Mouse (Mus musculus): Measurements from ENCODE around the gene Ghrl.
"Not testable (repeated sequence)": the region's sequence is repeated elsewhere in the genome, so short reads cannot be mapped to it uniquely, and the experiment has no call there.

The Ghrl gene

DNA sequence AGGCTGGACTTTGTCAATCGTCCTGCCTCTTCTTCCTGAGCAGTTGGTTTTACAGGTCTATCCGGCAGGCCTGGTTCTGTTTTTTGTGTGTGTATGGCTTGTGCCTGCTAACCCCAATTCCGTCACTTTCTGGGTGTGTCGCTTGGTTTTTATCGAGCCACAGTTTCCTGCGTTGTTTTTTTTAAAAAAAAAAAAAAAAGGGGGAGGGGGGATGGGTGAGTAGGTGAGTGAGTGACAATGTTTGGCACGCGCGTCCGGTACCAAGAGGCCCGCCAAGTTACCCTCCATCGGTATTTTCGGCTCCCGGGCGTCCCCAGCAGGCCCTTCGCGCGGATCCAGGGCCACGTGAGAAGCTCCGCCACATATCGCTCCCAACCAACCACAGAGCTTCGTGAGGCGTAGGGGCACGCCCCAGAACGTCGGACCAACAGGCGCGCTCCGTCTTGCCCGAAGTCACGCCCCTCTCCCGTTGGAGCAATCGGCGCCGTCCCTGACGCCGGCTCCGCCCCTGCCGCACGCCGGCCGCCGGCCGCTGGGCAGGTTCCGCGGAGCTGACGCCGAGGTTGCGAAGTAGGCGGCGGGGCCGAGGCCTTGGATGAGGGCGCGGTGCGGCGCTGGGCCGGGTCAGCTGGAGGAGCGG, 23.0 kb downstream of the Ghrl start, which contains the start of gene Tatdn2:
Tatdn2 (plus strand) TSS at position 469 of the 640 bp plus-strand sequence.
- DNase-seq, result peak; percentile 94 to 96

DNA sequence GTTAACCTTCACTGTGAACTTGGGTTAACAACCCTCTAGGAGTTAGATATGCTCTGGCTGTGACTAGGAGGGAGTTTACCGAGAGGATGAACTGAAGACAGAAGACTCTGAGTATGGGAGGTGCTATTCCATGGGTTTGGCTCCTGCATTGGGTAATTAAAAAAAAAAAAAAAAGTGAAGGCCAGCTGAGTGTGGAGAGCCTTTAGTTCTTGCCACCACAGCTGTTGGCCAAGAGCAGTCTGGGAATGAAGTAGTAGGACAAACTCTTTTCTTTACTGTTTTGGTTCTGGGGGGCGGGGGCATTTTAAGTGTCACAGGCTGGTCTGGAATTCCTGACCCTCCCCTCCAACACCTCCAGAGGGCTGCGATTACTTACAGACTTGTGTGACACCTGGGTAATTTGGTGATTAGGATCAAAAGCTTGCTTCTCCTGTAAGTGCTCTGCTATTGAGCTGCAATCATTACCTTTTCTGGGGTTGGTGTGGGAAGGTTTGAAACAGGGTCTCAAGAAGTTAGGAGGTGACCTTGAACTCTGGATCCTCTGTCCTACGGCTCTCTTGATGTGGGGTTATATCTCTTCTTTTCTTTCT, 23.8 kb downstream of the Ghrl start:
- no peak for DNase-seq

- no peak for DNase-seq
Measured at GRCm38 (mm10) chr6:113695203-113695602, 24.5 kb downstream of the Ghrl start.

DNA sequence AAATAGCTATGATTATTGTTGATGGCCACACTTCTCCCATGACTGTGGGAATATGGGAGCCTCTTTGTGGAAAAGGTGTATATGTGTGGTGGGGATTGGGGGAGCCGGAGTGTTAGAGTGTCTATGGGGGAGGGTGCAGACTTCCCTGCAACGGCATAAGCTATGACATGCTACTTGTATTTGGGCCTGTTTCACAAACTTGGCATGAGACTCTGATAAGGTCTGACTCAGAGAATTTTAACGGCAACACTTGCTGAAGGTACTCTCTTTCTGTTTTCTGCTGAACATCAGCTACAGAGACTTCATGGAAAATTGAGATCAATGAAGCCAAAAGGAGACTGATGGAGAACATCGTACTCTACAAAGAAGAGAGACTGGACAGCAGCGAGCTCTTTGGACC, 26.3 kb downstream of the Ghrl start:
- no peak for DNase-seq

GRCm38 (mm10) chr6:113692661-113693133, 27.0 kb downstream of the Ghrl start:
- no peak for DNase-seq

- DNase-seq, result no peak
Measured at GRCm38 (mm10) chr6:113691084-113691462, 28.6 kb downstream of the Ghrl start.

DNA sequence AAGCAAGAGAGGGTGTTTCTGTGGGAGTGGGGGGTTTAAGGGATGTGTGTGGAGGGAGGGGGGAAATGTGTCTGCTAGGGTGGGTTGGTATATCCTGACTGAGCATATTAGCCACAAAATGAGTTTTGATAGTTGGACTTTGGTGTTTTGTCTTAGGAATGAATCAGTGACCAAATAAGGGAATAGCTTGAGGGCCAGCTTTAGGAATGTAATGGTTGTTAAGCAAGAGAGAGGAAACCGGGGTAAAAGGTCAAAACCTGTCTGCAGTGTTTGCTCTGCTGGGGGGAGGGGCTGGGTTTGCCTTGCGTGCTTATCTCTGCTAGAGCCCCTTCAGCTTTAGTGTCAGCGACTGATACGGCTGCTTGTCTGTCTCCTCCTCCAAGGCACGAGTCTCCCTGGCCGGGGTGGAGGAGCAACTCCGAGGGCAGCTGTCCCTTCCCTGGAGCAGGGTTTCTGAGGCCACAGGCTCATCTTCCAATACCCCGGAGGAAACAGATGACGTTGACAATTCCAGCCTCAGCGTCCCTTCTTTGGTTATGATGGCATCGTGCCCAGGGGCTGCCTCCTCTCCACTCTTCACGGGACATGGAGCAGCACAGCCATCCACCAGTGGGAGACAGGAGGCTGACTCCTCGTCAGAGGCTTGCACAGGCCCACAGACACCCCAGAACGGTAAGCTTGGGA, 29.1 kb downstream of the Ghrl start:
- no peak for DNase-seq

- no peak for DNase-seq
Measured at GRCm38 (mm10) chr6:113690008-113690399, 29.7 kb downstream of the Ghrl start.

GRCm38 (mm10) chr6:113686551-113687125, 33.0 kb downstream of the Ghrl start:
- peak; percentile 72 to 82 for DNase-seq

DNA sequence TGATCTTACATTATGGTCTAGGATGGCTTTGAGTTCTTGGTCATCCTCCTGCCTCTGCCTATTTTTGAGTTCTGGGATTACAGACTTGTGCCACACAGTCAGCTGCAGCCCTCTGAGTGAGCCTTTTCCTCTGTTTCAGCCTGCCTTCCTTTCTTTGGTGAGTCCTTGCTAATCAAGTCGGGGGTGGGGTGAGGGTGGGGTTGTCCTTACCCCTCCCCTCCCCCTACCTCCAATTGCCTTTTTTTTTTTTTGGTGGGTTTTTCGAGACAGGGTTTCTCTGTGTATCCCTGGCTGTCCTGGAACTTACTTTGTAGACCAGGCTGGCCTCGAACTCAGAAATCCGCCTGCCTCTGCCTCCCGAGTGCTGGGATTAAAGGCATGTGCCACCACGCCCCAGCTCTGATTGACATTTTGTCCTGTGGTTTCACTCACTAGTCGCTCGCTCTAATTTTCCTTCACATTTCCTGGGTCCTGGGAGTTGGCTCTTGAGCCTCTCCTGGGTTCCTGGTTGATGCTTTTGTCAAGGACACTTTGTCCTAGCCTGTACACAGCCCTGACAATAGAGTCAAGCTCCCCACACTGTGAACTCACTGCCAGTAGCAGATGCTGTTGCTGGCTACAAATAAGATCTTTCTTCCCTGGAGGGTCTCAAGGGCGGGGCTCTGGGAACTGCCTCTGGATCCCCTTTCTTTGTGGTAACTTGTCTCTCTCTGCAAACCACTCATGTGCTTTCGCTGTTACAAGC, 36.4 kb downstream of the Ghrl start:
- no peak for DNase-seq

GRCm38 (mm10) chr6:113681271-113681670, 38.4 kb downstream of the Ghrl start:
- peak; percentile 74 to 85 for DNase-seq

GRCm38 (mm10) chr6:113679993-113680566, 39.6 kb downstream of the Ghrl start:
- DNase-seq, result no peak

- no peak for DNase-seq
Measured at GRCm38 (mm10) chr6:113678246-113679012, 41.3 kb downstream of the Ghrl start.

GRCm38 (mm10) chr6:113677070-113677734, 42.5 kb downstream of the Ghrl start:
- no peak for DNase-seq

DNA sequence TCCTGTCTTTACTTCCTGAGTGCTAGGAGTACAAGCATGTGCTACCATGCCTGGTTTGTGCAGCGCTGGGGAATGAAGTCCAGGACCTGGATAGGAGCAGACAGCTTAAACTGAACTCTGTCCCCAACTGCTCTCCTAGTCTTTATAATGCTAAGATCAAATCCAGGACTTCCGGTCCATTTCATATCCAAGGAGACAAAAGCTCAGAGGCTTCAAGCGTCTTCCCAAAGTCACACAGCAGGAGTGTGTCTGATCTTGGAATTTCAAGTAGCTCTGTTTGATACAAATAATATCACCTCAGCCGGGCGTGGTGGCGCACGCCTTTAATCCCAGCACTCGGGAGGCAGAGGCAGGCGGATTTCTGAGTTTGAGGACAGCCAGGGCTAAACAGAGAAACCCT, 43.7 kb downstream of the Ghrl start:
- no peak for DNase-seq

- DNase-seq, result no peak
Measured at GRCm38 (mm10) chr6:113675234-113675633, 44.4 kb downstream of the Ghrl start.

DNA sequence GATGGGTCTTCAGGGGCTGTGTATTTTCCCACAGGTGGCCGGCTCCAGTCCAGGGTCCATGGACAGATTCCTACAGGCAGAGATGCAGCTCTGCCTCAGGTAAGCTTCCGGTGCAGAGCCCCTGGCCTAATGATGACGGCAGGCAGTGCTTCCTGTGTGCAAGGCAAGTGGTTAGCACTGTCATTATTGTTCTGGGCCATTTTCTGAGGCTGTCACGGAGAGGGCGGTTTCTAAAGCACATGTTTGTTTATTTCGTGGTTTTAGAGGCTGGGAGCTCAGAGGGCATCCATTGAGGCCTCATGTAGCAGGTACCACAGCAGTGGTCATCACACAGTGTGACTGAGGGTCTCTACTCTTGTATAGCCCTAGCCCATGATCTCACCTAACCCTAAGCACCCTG, 46.7 kb downstream of the Ghrl start:
- DNase-seq, result no peak

DNA sequence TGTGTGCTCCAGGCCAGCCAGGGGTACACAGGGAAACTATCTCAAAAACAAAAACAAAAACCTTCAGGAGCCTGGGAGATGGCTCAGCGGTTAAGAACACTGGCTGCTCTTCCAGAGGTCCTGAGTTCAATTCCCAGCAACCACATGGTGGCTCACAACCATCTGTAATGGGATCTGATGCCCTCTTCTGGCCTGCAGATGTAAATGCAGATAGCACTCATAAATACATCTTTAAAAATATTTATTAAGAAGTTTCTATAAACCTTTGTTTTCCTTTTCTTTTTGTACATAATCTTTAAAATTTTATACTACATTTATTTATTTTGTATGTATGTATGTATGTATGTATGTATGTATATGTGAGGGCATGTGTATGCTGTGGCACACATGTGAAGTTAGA, 47.7 kb downstream of the Ghrl start:
- not testable (repeated sequence) for DNase-seq

DNA sequence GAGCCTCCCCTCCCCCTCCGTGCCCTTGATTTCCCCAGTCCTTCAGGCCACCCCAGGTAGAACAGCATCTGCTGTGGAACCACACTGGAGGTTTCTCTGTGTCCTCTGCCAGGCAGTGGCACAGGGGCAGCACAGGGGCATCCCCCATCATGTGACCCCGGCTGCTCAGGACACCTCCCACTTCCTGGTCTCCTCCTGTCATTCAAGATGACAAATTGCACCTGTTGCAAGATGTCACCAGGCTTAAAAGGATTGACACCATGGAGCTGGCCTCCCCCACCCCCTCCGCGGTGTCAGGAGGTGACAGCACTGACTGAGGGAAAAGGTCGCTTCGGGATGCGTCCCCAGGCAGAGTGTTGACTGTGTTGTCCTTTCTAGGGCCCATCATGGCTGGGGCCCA, 49.9 kb downstream of the Ghrl start:
- DNase-seq, result no peak

DNA sequence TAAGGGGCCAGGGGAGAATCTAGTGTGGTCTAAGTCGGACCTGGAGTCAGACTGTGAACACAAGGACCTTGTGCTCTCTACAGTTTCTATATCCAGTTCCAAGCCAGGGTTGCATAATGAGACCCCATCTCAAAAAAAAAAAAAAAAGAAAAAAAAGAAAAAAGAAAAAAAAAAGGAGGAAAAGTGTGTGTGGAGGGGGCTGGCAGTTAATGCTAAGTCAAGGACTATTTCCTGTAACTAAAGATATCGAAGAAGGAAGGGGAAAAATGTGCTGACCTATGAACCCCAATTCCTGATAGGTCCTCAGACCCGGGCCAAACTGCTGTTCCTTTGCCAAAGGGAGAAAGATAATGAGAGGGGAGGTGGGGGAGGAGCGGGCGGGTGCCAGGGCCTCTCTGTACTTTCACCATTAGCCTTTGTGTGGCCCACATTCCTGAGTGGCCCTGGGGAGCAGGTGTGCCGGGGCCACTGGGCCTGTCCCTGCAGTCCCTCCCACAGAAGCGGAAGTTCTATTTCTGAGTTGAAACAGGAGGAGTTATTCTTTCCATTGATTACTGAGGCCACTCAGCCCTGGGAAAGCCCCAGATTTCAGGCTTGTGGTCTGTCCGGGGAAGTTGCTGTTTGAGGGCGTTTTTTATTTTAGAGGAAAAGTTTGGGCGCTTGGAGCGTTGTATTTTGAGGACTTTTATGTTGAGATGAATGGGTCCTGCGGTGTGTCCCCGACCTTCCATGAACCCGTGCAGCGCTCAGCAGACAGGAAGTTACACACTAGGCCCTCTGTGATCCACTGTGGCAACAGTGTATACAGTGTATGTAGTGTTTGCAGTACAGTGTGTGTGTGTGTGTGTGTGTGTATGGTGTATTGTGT, 51.2 kb downstream of the Ghrl start:
- no peak for DNase-seq

Data from cerebellum, postnatal 25 days (tissue).